Mouse (Mus musculus): ENCODE data around the gene Ginm1. TPM values are rescaled to one million over a fixed set of nuclear protein-coding genes. Genes with fewer than 3 reads are reported as not detected.
"Not testable (repeated sequence)": the region's sequence is repeated elsewhere in the genome, so short reads cannot be mapped to it uniquely, and the experiment has no call there.

Gene Ginm1
- polyA plus RNA-seq, 1 experiment from 2014 or later, result 72.4 TPM

- no peak for DNase-seq (ENCODE audit: low spot score)
- WGBS, result 53% methylated on average over 3 of the region's 3 CpGs
- H3K27me3 ChIP-seq (ENCODE audit: insufficient read depth, poor library complexity, severe bottlenecking), result no peaks in the 10 kb centered on the region
- H3K4me3 ChIP-seq, result peak overlapping the region; percentile 99
- no peaks in the 10 kb centered on the region for H3K9me3 ChIP-seq
- peaks cover 15% of the 10 kb centered on the region for H3K36me3 ChIP-seq
- H3K4me1 ChIP-seq, result 0 out of 2 replicates have a peak, but pooled peaks cover 4% of the 10 kb centered on the region
- H3K27ac ChIP-seq, result peak overlapping the region; percentile 62; the same call in 1 of the 2 replicates
Observed at GRCm38 (mm10) chr10:7781214-7781613, 11.4 kb downstream of the Ginm1 start.

- Histone ChIP-seq H3K4me1 (0 out of 2 replicates have a peak, but pooled peaks cover 4% of the 10 kb centered on the region), H3K27me3 (ENCODE audit: insufficient read depth, poor library complexity, severe bottlenecking) (no peaks in the 10 kb centered on the region), H3K4me3 (peak overlapping the region; percentile 99), H3K36me3 (peaks cover 15% of the 10 kb centered on the region), H3K9me3 (no peaks in the 10 kb centered on the region), H3K27ac (peak overlapping the region; percentile 90)
- under 1% methylated on average over 70 of the region's 77 CpGs for WGBS
- DNase-seq (ENCODE audit: low spot score), result peak; percentile 94
Observed at GRCm38 (mm10) chr10:7780238-7781176, 12.1 kb downstream of the Ginm1 start.

- peak overlapping the region; percentile 90 for H3K27ac ChIP-seq
- H3K4me1 ChIP-seq, result 0 out of 2 replicates have a peak, but pooled peaks cover 4% of the 10 kb centered on the region
Observed at GRCm38 (mm10) chr10:7779751-7780237, 12.8 kb downstream of the Ginm1 start.

GRCm38 (mm10) chr10:7778361-7778760 lies 14.3 kb downstream of the Ginm1 start:
- Histone ChIP-seq H3K9me3 (no peaks in the 10 kb centered on the region), H3K36me3 (peaks cover 34% of the 10 kb centered on the region), H3K4me1 (0 out of 2 replicates have a peak, but pooled peaks cover 4% of the 10 kb centered on the region), H3K4me3 (no peak overlapping the region), H3K27me3 (ENCODE audit: insufficient read depth, poor library complexity, severe bottlenecking) (no peaks in the 10 kb centered on the region), H3K27ac (no peak overlapping the region)
- WGBS, result 93% methylated on average over 3 of the region's 3 CpGs
- no peak for DNase-seq (ENCODE audit: low spot score)

More at GRCm38 (mm10) chr10:7779751-7780237, 12.8 kb downstream of the Ginm1 start:
- Histone ChIP-seq H3K4me3 (peak overlapping the region; percentile 99), H3K36me3 (peaks cover 21% of the 10 kb centered on the region), H3K9me3 (no peaks in the 10 kb centered on the region), H3K27me3 (ENCODE audit: insufficient read depth, poor library complexity, severe bottlenecking) (no peaks in the 10 kb centered on the region)
- no peak for DNase-seq (ENCODE audit: low spot score)
- WGBS, result 21% methylated on average over 7 of the region's 7 CpGs

GRCm38 (mm10) chr10:7775421-7775820 lies 17.2 kb downstream of the Ginm1 start:
- peaks cover 63% of the 10 kb centered on the region for H3K36me3 ChIP-seq
- H3K27ac ChIP-seq, result no peak overlapping the region
- no peaks in the 10 kb centered on the region for H3K27me3 ChIP-seq (ENCODE audit: insufficient read depth, poor library complexity, severe bottlenecking)
- WGBS, result 92% methylated on average over 8 of the region's 8 CpGs
- DNase-seq (ENCODE audit: low spot score), result no peak
- H3K9me3 ChIP-seq, result no peaks in the 10 kb centered on the region
- H3K4me3 ChIP-seq, result no peak overlapping the region
- 0 out of 2 replicates have a peak, but pooled peaks cover 4% of the 10 kb centered on the region for H3K4me1 ChIP-seq

GRCm38 (mm10) chr10:7772769-7773168 lies 19.9 kb downstream of the Ginm1 start:
- Histone ChIP-seq H3K4me3 (no peak overlapping the region), H3K4me1 (no peaks in the 10 kb centered on the region), H3K27me3 (ENCODE audit: insufficient read depth, poor library complexity, severe bottlenecking) (no peaks in the 10 kb centered on the region), H3K27ac (no peak overlapping the region), H3K9me3 (no peaks in the 10 kb centered on the region), H3K36me3 (peaks cover 83% of the 10 kb centered on the region)
- no peak for DNase-seq (ENCODE audit: low spot score)
- WGBS, result 85% methylated on average over 1 of the region's 1 CpGs

GRCm38 (mm10) chr10:7772346-7772745 lies 20.3 kb downstream of the Ginm1 start:
- no peak for DNase-seq (ENCODE audit: low spot score)
- Histone ChIP-seq H3K27me3 (ENCODE audit: insufficient read depth, poor library complexity, severe bottlenecking) (no peaks in the 10 kb centered on the region), H3K4me1 (no peaks in the 10 kb centered on the region), H3K4me3 (no peak overlapping the region), H3K36me3 (peaks cover 85% of the 10 kb centered on the region), H3K27ac (no peak overlapping the region), H3K9me3 (no peaks in the 10 kb centered on the region)
- 92% methylated on average over 4 of the region's 4 CpGs for WGBS

GRCm38 (mm10) chr10:7757544-7757943 lies 35.1 kb downstream of the Ginm1 start:
- no peak overlapping the region for H3K4me3 ChIP-seq
- H3K36me3 ChIP-seq, result peaks cover 73% of the 10 kb centered on the region
- no peaks in the 10 kb centered on the region for H3K4me1 ChIP-seq
- H3K27ac ChIP-seq, result no peak overlapping the region
- no peak for DNase-seq (ENCODE audit: low spot score)
- WGBS, result 74% methylated on average over 2 of the region's 2 CpGs
- H3K9me3 ChIP-seq, result no peaks in the 10 kb centered on the region
- H3K27me3 ChIP-seq (ENCODE audit: insufficient read depth, poor library complexity, severe bottlenecking), result no peaks in the 10 kb centered on the region

- Histone ChIP-seq H3K4me1 (no peaks in the 10 kb centered on the region), H3K27me3 (ENCODE audit: insufficient read depth, poor library complexity, severe bottlenecking) (no peaks in the 10 kb centered on the region), H3K4me3 (no peak overlapping the region), H3K27ac (no peak overlapping the region), H3K9me3 (no peaks in the 10 kb centered on the region), H3K36me3 (peaks cover 62% of the 10 kb centered on the region)
- DNase-seq (ENCODE audit: low spot score), result no peak
- 88% methylated on average over 6 of the region's 6 CpGs for WGBS
Observed at GRCm38 (mm10) chr10:7748752-7749151, 43.9 kb downstream of the Ginm1 start.

- 87% methylated on average over 6 of the region's 6 CpGs for WGBS
- peaks cover 57% of the 10 kb centered on the region for H3K36me3 ChIP-seq
- not testable (repeated sequence) for H3K27me3 ChIP-seq (ENCODE audit: insufficient read depth, poor library complexity, severe bottlenecking)
Observed at GRCm38 (mm10) chr10:7745528-7745927, 47.1 kb downstream of the Ginm1 start.

GRCm38 (mm10) chr10:7737914-7738313 lies 54.7 kb downstream of the Ginm1 start:
- H3K4me3 ChIP-seq, result no peak overlapping the region
- H3K27ac ChIP-seq, result no peak overlapping the region
- 69% methylated on average over 3 of the region's 3 CpGs for WGBS

More at GRCm38 (mm10) chr10:7745528-7745927, 47.1 kb downstream of the Ginm1 start:
- DNase-seq (ENCODE audit: low spot score); H3K9me3 ChIP-seq; H3K27ac ChIP-seq; H3K4me1 ChIP-seq; H3K4me3 ChIP-seq: not testable (repeated sequence)

GRCm38 (mm10) chr10:7737122-7737521 lies 55.5 kb downstream of the Ginm1 start:
- H3K9me3 ChIP-seq, result no peaks in the 10 kb centered on the region
- no peak overlapping the region for H3K4me3 ChIP-seq
- no peak for DNase-seq (ENCODE audit: low spot score)
- no peaks in the 10 kb centered on the region for H3K27me3 ChIP-seq (ENCODE audit: insufficient read depth, poor library complexity, severe bottlenecking)
- no peaks in the 10 kb centered on the region; the same call in 1 of the 2 replicates for H3K4me1 ChIP-seq
- H3K36me3 ChIP-seq, result peaks cover 5% of the 10 kb centered on the region; the same call in 1 of the 2 replicates
- H3K27ac ChIP-seq, result no peak overlapping the region

More at GRCm38 (mm10) chr10:7737914-7738313, 54.7 kb downstream of the Ginm1 start:
- DNase-seq (ENCODE audit: low spot score), result no peak
- Histone ChIP-seq H3K9me3 (no peaks in the 10 kb centered on the region), H3K27me3 (ENCODE audit: insufficient read depth, poor library complexity, severe bottlenecking) (no peaks in the 10 kb centered on the region), H3K36me3 (peaks cover 8% of the 10 kb centered on the region; the same call in 1 of the 2 replicates), H3K4me1 (no peaks in the 10 kb centered on the region; the same call in 1 of the 2 replicates)

- Histone ChIP-seq H3K9me3 (no peaks in the 10 kb centered on the region), H3K4me1 (peaks cover 11% of the 10 kb centered on the region; the same call in 1 of the 2 replicates), H3K36me3 (no peaks in the 10 kb centered on the region), H3K27me3 (ENCODE audit: insufficient read depth, poor library complexity, severe bottlenecking) (no peaks in the 10 kb centered on the region), H3K27ac (no peak overlapping the region), H3K4me3 (no peak overlapping the region)
- DNase-seq (ENCODE audit: low spot score), result no peak
Observed at GRCm38 (mm10) chr10:7731582-7731981, 61.0 kb downstream of the Ginm1 start.

All from heart, embryonic 10.5 days (tissue).